Mouse (Mus musculus) forebrain, embryonic 11.5 days (tissue): ENCODE results near the gene Ttc12. TPM values are rescaled to one million over a fixed set of nuclear protein-coding genes. Genes with fewer than 3 reads are reported as not detected.

Source experiments
- ATAC-seq: fragments of 200-750 bp; cut with Nextera tagmentation; replicated peaks from 2 replicates; pipeline ENCODE4 v1.8.0; 2017; ENCODE audit warnings: moderate TSS enrichment; ENCODE audit not compliant: low FRiP score
- DNase-seq: peaks from one replicate; pipeline ENCODE4 v3.0.0-alpha.2; 2017; ENCODE audit warnings: low spot score
- H3K27ac ChIP-seq: fragments of 300-500 bp; sonication (generic); 2 replicates; pipeline ENCODE4 v1.5.1; 2014; ENCODE audit warnings: low read depth, low read length
- H3K27me3 ChIP-seq: fragments of 300-500 bp; sonication (generic); 2 replicates; pipeline ENCODE4 v1.6.1; 2014; ENCODE audit warnings: mild to moderate bottlenecking, low read length, mixed read lengths; ENCODE audit not compliant: control insufficient read depth, insufficient read depth
- H3K36me3 ChIP-seq: fragments of 300-500 bp; sonication (generic); 2 replicates; pipeline ENCODE4 v1.6.1; 2014; ENCODE audit warnings: mild to moderate bottlenecking, low read length, moderate library complexity, mixed read lengths; ENCODE audit not compliant: control insufficient read depth, insufficient read depth
- H3K4me1 ChIP-seq: fragments of 300-500 bp; sonication (generic); replicated peaks from 2 replicates; pipeline ENCODE4 v1.6.1; 2014; ENCODE audit warnings: low read length, mixed read lengths; ENCODE audit not compliant: control insufficient read depth, insufficient read depth
- H3K4me2 ChIP-seq: fragments of 300-500 bp; sonication (generic); 2 replicates; pipeline ENCODE4 v1.6.1; 2014; ENCODE audit warnings: low read depth, mild to moderate bottlenecking, low read length, moderate library complexity, mixed read lengths; ENCODE audit not compliant: severe bottlenecking
- H3K4me3 ChIP-seq: fragments of 300-500 bp; sonication (generic); 2 replicates; pipeline ENCODE4 v1.5.1; 2014; ENCODE audit warnings: low read depth, low read length
- H3K9ac ChIP-seq: fragments of 300-500 bp; sonication (generic); 2 replicates; pipeline ENCODE4 v1.6.1; 2014; ENCODE audit warnings: low read length
- H3K9me3 ChIP-seq: fragments of 300-500 bp; sonication (generic); 2 replicates; pipeline ENCODE4 v1.6.1; 2016; ENCODE audit warnings: low read length, mixed read lengths; ENCODE audit not compliant: control insufficient read depth
- WGBS: fragments of 180-500 bp; shearing (Covaris S2); extraction: QIAGEN DNeasy Blood & Tissue Kit; methylation state at CpG from one replicate; pipeline ENCODE4 v1.1.7; 2014; 5-methylcytosine and 5-hydroxymethylcytosine counted together
- polyA plus RNA-seq: library from polyadenylated mRNA; unstranded; fragments of >200 nt; fragmentation: Nextera tagmentation; extraction: Ambion mirVana; gene quantifications from 2 replicates; pipeline ENCODE4 v1.2.1, GENCODE M21; 2014

Ttc12 gene
- polyA plus RNA-seq, 1 experiment from 2014 or later = 1.9 TPM

- Histone ChIP-seq H3K4me3 (no peak overlapping the region), H3K9ac (no peak overlapping the region), H3K36me3 (no peaks in the 10 kb centered on the region), H3K4me2 (no peak overlapping the region), H3K4me1 (no peaks in the 10 kb centered on the region), H3K27me3 (no peaks in the 10 kb centered on the region), H3K27ac (no peak overlapping the region), H3K9me3 (no peaks in the 10 kb centered on the region)
- DNase-seq (no peak), ATAC-seq (no peak)
- WGBS = 80% methylated on average over 2 of the region's 2 CpGs
Observed at GRCm38 (mm10) chr9:49403711-49404110, 82.3 kb downstream of the Ttc12 start.

- Histone ChIP-seq H3K4me3 (no peak overlapping the region), H3K4me2 (no peak overlapping the region), H3K36me3 (no peaks in the 10 kb centered on the region), H3K4me1 (no peaks in the 10 kb centered on the region), H3K27me3 (no peaks in the 10 kb centered on the region), H3K9me3 (no peaks in the 10 kb centered on the region), H3K9ac (no peak overlapping the region), H3K27ac (no peak overlapping the region)
- ATAC-seq (no peak), DNase-seq (no peak)
Observed at GRCm38 (mm10) chr9:49396006-49396405, 90.0 kb downstream of the Ttc12 start.

DNA sequence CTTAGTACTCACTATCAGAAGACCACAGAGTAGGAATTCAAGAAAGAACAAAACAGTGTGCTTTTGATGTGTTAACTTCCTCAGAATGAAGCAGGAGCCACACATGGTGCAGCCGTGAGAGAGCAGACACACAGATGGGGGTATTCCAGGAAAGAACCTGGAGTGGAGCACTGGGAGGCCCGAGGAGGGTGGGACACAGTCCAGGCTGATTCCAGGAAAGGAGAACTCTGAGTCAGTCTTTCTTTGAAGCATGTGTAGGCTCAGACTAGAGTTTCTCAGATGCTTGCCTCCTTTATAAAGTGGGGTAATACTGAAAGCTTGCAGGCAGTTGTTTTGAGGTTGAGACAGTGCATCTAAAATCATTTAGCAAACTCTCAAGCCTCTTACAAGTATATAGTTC lies 93.8 kb downstream of the Ttc12 start:
- H3K9me3 ChIP-seq = no peaks in the 10 kb centered on the region
- WGBS = 59% methylated on average over 2 of the region's 2 CpGs
- H3K4me1 ChIP-seq = no peaks in the 10 kb centered on the region
- H3K4me3 ChIP-seq = no peak overlapping the region
- no peaks in the 10 kb centered on the region for H3K36me3 ChIP-seq
- DNase-seq (no peak), ATAC-seq (no peak)
- H3K4me2 ChIP-seq = no peak overlapping the region
- H3K9ac ChIP-seq = no peak overlapping the region
- H3K27me3 ChIP-seq = no peaks in the 10 kb centered on the region
- no peak overlapping the region for H3K27ac ChIP-seq

Other genes with a start within 250 kb of the Ttc12 start
- not detected in 2 replicates for gene Gm4894, start 235.7 kb downstream of the Ttc12 start, polyA plus RNA-seq
- gene Drd2, start 145.6 kb downstream of the Ttc12 start, polyA plus RNA-seq = 0.24 and 0.57 TPM in 2 replicates
- gene Ankk1, start 59.2 kb downstream of the Ttc12 start, polyA plus RNA-seq = not detected in 2 replicates